Mouse (Mus musculus) CH12.LX (cell line): ENCODE data around the gene Mxra7. TPM values are rescaled to one million over a fixed set of nuclear protein-coding genes. Genes with fewer than 3 reads are reported as not detected.

Experiments
- DNase-seq: peaks from one replicate; pipeline ENCODE4 v3.0.0-alpha.2; 2013; ENCODE audit errors: extremely low read depth
- H3K27ac ChIP-seq: 2 replicates; pipeline ENCODE4 v1.5.1; 2012; ENCODE audit warnings: low read depth, mild to moderate bottlenecking, control low read depth, moderate library complexity; ENCODE audit not compliant: insufficient read depth
- H3K27me3 ChIP-seq: replicated peaks from 2 replicates; pipeline ENCODE3; 2012; ENCODE audit warnings: inconsistent platforms
- H3K36me3 ChIP-seq, 2 experiments: replicated peaks in 1 of 2; 2 replicates each; pipeline versions ENCODE3 to v1.6.1; 2012; ENCODE audit warnings: inconsistent platforms in 1 of 2, low read length in 1 of 2, mild to moderate bottlenecking in 1 of 2, mixed read lengths in 1 of 2, moderate library complexity in 1 of 2; ENCODE audit not compliant: control insufficient read depth in 1 of 2, insufficient read depth in 1 of 2
- H3K4me1 ChIP-seq, 2 experiments: 2 replicates each; pipeline ENCODE4 v1.6.1; 2012; ENCODE audit warnings: inconsistent platforms in 1 of 2, moderate library complexity in 1 of 2; ENCODE audit not compliant: insufficient read depth in 2 of 2, control insufficient read depth in 1 of 2
- H3K4me2 ChIP-seq: 2 replicates; pipeline ENCODE4 v1.6.1; 2012; ENCODE audit warnings: low read depth, mild to moderate bottlenecking, control low read depth; ENCODE audit not compliant: poor library complexity, insufficient read depth, severe bottlenecking
- H3K4me3 ChIP-seq, 3 experiments: fragments of 150-350 bp in 1 of 3; sonication (generic) in 1 of 3; replicated peaks in 1 of 3; 2 replicates each; pipeline versions ENCODE3 to v1.5.1; 2011 to 2012; ENCODE audit warnings: low read depth in 2 of 3, low read length in 2 of 3, mild to moderate bottlenecking in 2 of 3, moderate library complexity in 2 of 3, control low read depth in 1 of 3, improper control_type of control experiment in 1 of 3, inconsistent platforms in 1 of 3, mixed read lengths in 1 of 3; ENCODE audit not compliant: poor library complexity in 1 of 3
- H3K79me2 ChIP-seq: replicated peaks from 2 replicates; pipeline ENCODE4 v1.6.1; 2012; ENCODE audit warnings: mild to moderate bottlenecking, moderate library complexity; ENCODE audit not compliant: control insufficient read depth, poor library complexity, insufficient read depth, severe bottlenecking; ENCODE audit errors: extremely low read depth
- H3K9ac ChIP-seq: 2 replicates; pipeline ENCODE4 v1.6.1; 2012; ENCODE audit warnings: low read depth, mild to moderate bottlenecking, control low read depth, moderate library complexity; ENCODE audit not compliant: insufficient read depth
- H3K9me3 ChIP-seq: replicated peaks from 2 replicates; pipeline ENCODE3; 2012; ENCODE audit warnings: low read length, inconsistent platforms, mixed read lengths
- BHLHE40 ChIP-seq: IDR thresholded peaks from 2 replicates; pipeline ENCODE4 v1.6.1; 2011; ENCODE audit warnings: mild to moderate bottlenecking, low read depth, low read length, improper control_type of control experiment
- CHD1 ChIP-seq: IDR thresholded peaks from 2 replicates; pipeline ENCODE4 v1.6.1; 2012; ENCODE audit warnings: low read depth, low read length, improper control_type of control experiment, inconsistent platforms
- CHD2 ChIP-seq: IDR thresholded peaks from 2 replicates; pipeline ENCODE4 v1.6.1; 2011; ENCODE audit warnings: low read length, improper control_type of control experiment
- CTCF ChIP-seq, 2 experiments: IDR thresholded peaks in 1 of 2; conservative IDR thresholded peaks in 1 of 2; 2 replicates each; pipeline ENCODE4 v1.5.1; 2011 to 2012; ENCODE audit warnings: low read depth in 2 of 2, low read length in 2 of 2, improper control_type of control experiment in 1 of 2, inconsistent platforms in 1 of 2, mild to moderate bottlenecking in 1 of 2, moderate library complexity in 1 of 2
- E2F4 ChIP-seq: IDR thresholded peaks from 2 replicates; pipeline ENCODE4 v1.6.1; 2011; ENCODE audit warnings: low read depth, low read length, improper control_type of control experiment; ENCODE audit not compliant: insufficient replicate concordance
- ELF1 ChIP-seq: IDR thresholded peaks from 2 replicates; pipeline ENCODE4 v1.6.1; 2014; ENCODE audit warnings: low read depth, mild to moderate bottlenecking, inconsistent platforms, low read length, improper control_type of control experiment
- EP300 ChIP-seq: IDR thresholded peaks from 2 replicates; pipeline ENCODE4 v1.6.1; 2011; ENCODE audit warnings: low read length, improper control_type of control experiment
- ETS1 ChIP-seq: conservative IDR thresholded peaks from 2 replicates; pipeline ENCODE4 v1.6.1; 2012; ENCODE audit warnings: low read depth, mild to moderate bottlenecking, inconsistent platforms, low read length, improper control_type of control experiment, moderate library complexity
- HCFC1 ChIP-seq: IDR thresholded peaks from 2 replicates; pipeline ENCODE4 v1.6.1; 2012; ENCODE audit warnings: low read depth, mild to moderate bottlenecking, inconsistent platforms, low read length, improper control_type of control experiment
- IRF4 ChIP-seq: IDR thresholded peaks from 2 replicates; pipeline ENCODE4 v1.6.1; 2014; ENCODE audit warnings: low read depth, mild to moderate bottlenecking, inconsistent platforms, low read length, improper control_type of control experiment
- JUN ChIP-seq: IDR thresholded peaks from 2 replicates; pipeline ENCODE4 v1.6.1; 2011; ENCODE audit warnings: low read depth, mild to moderate bottlenecking, low read length, improper control_type of control experiment, moderate library complexity; ENCODE audit not compliant: insufficient read depth
- JUND ChIP-seq: conservative IDR thresholded peaks from 2 replicates; pipeline ENCODE4 v1.6.1; 2011; ENCODE audit warnings: low read depth, low read length, improper control_type of control experiment
- KAT2A ChIP-seq: IDR thresholded peaks from 2 replicates; pipeline ENCODE4 v1.6.1; 2012; ENCODE audit warnings: low read length, improper control_type of control experiment, inconsistent platforms; ENCODE audit not compliant: insufficient replicate concordance
- MAFK ChIP-seq: IDR thresholded peaks from 2 replicates; pipeline ENCODE4 v1.6.1; 2011; ENCODE audit warnings: low read length, improper control_type of control experiment; ENCODE audit not compliant: insufficient replicate concordance
- MAZ ChIP-seq: IDR thresholded peaks from 2 replicates; pipeline ENCODE4 v1.6.1; 2012; ENCODE audit warnings: low read depth, mild to moderate bottlenecking, inconsistent platforms, low read length, improper control_type of control experiment, moderate library complexity
- MXI1 ChIP-seq: IDR thresholded peaks from 2 replicates; pipeline ENCODE4 v1.6.1; 2011; ENCODE audit warnings: mild to moderate bottlenecking, low read depth, low read length, improper control_type of control experiment
- MYC ChIP-seq: IDR thresholded peaks from 2 replicates; pipeline ENCODE4 v1.6.1; 2011; ENCODE audit warnings: low read depth, mild to moderate bottlenecking, improper control_type of control experiment, low read length
- NRF1 ChIP-seq: IDR thresholded peaks from 2 replicates; pipeline ENCODE4 v1.6.1; 2014; ENCODE audit warnings: low read depth, mild to moderate bottlenecking, inconsistent platforms, low read length, improper control_type of control experiment, moderate library complexity
- PAX5 ChIP-seq: IDR thresholded peaks from 2 replicates; pipeline ENCODE4 v1.6.1; 2012; ENCODE audit warnings: low read length, inconsistent platforms, mixed read lengths
- POLR2A ChIP-seq: IDR thresholded peaks from 2 replicates; pipeline ENCODE4 v1.6.1; 2011; ENCODE audit warnings: low read depth, mild to moderate bottlenecking, improper control_type of control experiment, low read length
- POLR2AphosphoS2 ChIP-seq: IDR thresholded peaks from 2 replicates; pipeline ENCODE4 v1.6.1; 2011; ENCODE audit warnings: low read depth, low read length, improper control_type of control experiment
- RCOR1 ChIP-seq: conservative IDR thresholded peaks from 2 replicates; pipeline ENCODE4 v1.6.1; 2012; ENCODE audit warnings: low read depth, mild to moderate bottlenecking, inconsistent platforms, low read length, improper control_type of control experiment
- SIN3A ChIP-seq: IDR thresholded peaks from 2 replicates; pipeline ENCODE4 v1.6.1; 2012; ENCODE audit warnings: low read length, improper control_type of control experiment, inconsistent platforms
- SMC3 ChIP-seq: IDR thresholded peaks from 2 replicates; pipeline ENCODE4 v1.6.1; 2011; ENCODE audit warnings: low read depth, low read length, improper control_type of control experiment
- TBP ChIP-seq: conservative IDR thresholded peaks from 2 replicates; pipeline ENCODE4 v1.6.1; 2011; ENCODE audit warnings: low read depth, low read length, improper control_type of control experiment
- UBTF ChIP-seq: IDR thresholded peaks from 2 replicates; pipeline ENCODE4 v1.6.1; 2012; ENCODE audit warnings: low read depth, mild to moderate bottlenecking, inconsistent platforms, low read length, improper control_type of control experiment, moderate library complexity
- USF1 ChIP-seq: IDR thresholded peaks from 2 replicates; pipeline ENCODE4 v1.6.1; 2014; ENCODE audit warnings: low read depth, mild to moderate bottlenecking, inconsistent platforms, low read length, improper control_type of control experiment
- USF2 ChIP-seq: conservative IDR thresholded peaks from 2 replicates; pipeline ENCODE4 v1.6.1; 2011; ENCODE audit warnings: low read depth, low read length, improper control_type of control experiment
- ZC3H11A ChIP-seq: IDR thresholded peaks from 2 replicates; pipeline ENCODE4 v1.6.1; 2012; ENCODE audit warnings: low read depth, mild to moderate bottlenecking, inconsistent platforms, low read length, improper control_type of control experiment
- ZKSCAN1 ChIP-seq: IDR thresholded peaks from 2 replicates; pipeline ENCODE4 v1.6.1; 2012; ENCODE audit warnings: low read depth, inconsistent platforms, low read length, improper control_type of control experiment, borderline replicate concordance
- dilution Hi-C: fragments of 300-500 bp; cut with MboI; formaldehyde crosslinking; loops from 2 replicates; pipeline ENCODE4 v1.14.3; 2020; ENCODE audit warnings: low sequenced_read_pairs; ENCODE audit not compliant: extremely low pct_unique_long_range_greater_than_20kb, extremely low pct_ligation_motif_present
- in situ Hi-C: fragments of 300-500 bp; cut with MboI; formaldehyde crosslinking; loops from 3 replicates; pipeline ENCODE4 v1.14.3; 2019; ENCODE audit warnings: low sequenced_read_pairs, low pct_ligation_motif_present, low pct_unique_long_range_greater_than_20kb, mixed read lengths
- polyA plus RNA-seq: library from polyadenylated mRNA; unstranded; fragments of >175 nt; gene quantifications from 2 replicates; pipeline ENCODE4 v1.2.1, GENCODE M21; 2012; ENCODE audit warnings: low read depth; ENCODE audit not compliant: insufficient read length
- total RNA-seq, 2 experiments: library from RNA; depleted of rRNA; stranded (reverse); fragments of 300-350 nt in 1 of 2; fragments of >200 nt in 1 of 2; gene quantifications; 2 replicates each; pipeline ENCODE4 v1.2.3; 2012 to 2014

Gene Mxra7
- total and polyA plus RNA-seq, 3 experiments, result not detected

- Histone ChIP-seq H3K4me1 (peaks cover 13 to 31% of the 10 kb centered on the region in 2 experiments), H3K36me3 (no peaks in the 10 kb centered on the region), H3K9ac (no peak overlapping the region), H3K79me2 (no peaks in the 10 kb centered on the region), H3K4me3 (no peak overlapping the region), H3K27ac (no peak overlapping the region), H3K9me3 (no peaks in the 10 kb centered on the region), H3K4me2 (no peak overlapping the region), H3K27me3 (peaks cover 8% of the 10 kb centered on the region)
- dilution Hi-C loops, result no loop called here
- peak; percentile 65 for DNase-seq
- in situ Hi-C loops, result no loop called here
- TF ChIP-seq EP300, result no peak
- no peak for TF ChIP-seq SMC3
- TF ChIP-seq CTCF (conservative IDR thresholded peaks at IDR 0.05 in 1 of 2, IDR thresholded peaks at IDR 0.05 in 1 of 2; ENCODE audit: low read depth in 2 of 2, low read length in 2 of 2), result peak in 1 of 2 experiments; percentile 21; a peak in 2 of 4 replicates
- no peak for TF ChIP-seq MXI1
- no peak for TF ChIP-seq SIN3A
- no peak for TF ChIP-seq POLR2A
- TF ChIP-seq JUN, result no peak
- no peak for TF ChIP-seq TBP
- TF ChIP-seq ELF1, result no peak
- no peak for TF ChIP-seq MYC
- TF ChIP-seq IRF4, result peak; percentile 57
- TF ChIP-seq KAT2A, result no peak
- no peak for TF ChIP-seq CHD2
- TF ChIP-seq PAX5, result no peak
- 0 out of 2 replicates have a peak, but pooled peaks have one; percentile 10 for TF ChIP-seq ETS1
- TF ChIP-seq ZKSCAN1, result no peak
- TF ChIP-seq NRF1, result no peak
Measured at GRCm38 (mm10) chr11:116814076-116814883, 13.6 kb downstream of the Mxra7 start.

- Histone ChIP-seq H3K4me1 (peaks cover 13 to 38% of the 10 kb centered on the region in 2 experiments), H3K4me3 (no peak overlapping the region), H3K9me3 (no peaks in the 10 kb centered on the region), H3K4me2 (no peak overlapping the region), H3K27ac (no peak overlapping the region), H3K36me3 (no peaks in the 10 kb centered on the region), H3K27me3 (peaks cover 8% of the 10 kb centered on the region), H3K79me2 (no peaks in the 10 kb centered on the region)
- no peak for DNase-seq
- in situ Hi-C loops, result no loop called here
- dilution Hi-C loops, result no loop called here
- TF ChIP-seq MAZ (no peak), E2F4 (no peak), EP300 (no peak), POLR2AphosphoS2 (no peak), IRF4 (no peak), USF2 (no peak), MYC (no peak), ZC3H11A (no peak), MXI1 (no peak), HCFC1 (no peak), NRF1 (no peak), RCOR1 (no peak), BHLHE40 (no peak), MAFK (no peak), UBTF (no peak), USF1 (no peak), POLR2A (no peak), JUND (no peak), CHD1 (no peak)
- TF ChIP-seq, all 38 proteins: peak for 0
- no peak overlapping the region for H3K9ac ChIP-seq
Measured at GRCm38 (mm10) chr11:116813610-116814009, 14.2 kb downstream of the Mxra7 start.
